Mouse (Mus musculus): ENCODE results near the gene Cyp51.

Cyp51 gene

GRCm38 (mm10) chr5:4104341-4105040 is at the start of gene Cyp51:
TSS of gene Cyp51 (minus strand) at chr5:4104746.
- CTCF ChIA-PET, result interaction anchor here in 2 of 4 experiments (0.6 to 1.2 kb wide), 4 partner anchors 38 to 1517 kb away, joined by 3 to 5 read pairs (median 4); no protein-coding TSS in a partner anchor
- POLR2A ChIA-PET, result interaction anchor here in 3 of 4 experiments (0.6 to 2.9 kb wide), 22 partner anchors 10 to 685 kb away, joined by 3 to 8 read pairs (median 4); partner anchors contain the start of genes Krit1 (in 2 of the 3), Ankib1 (in 1 of the 3) and Fzd1 (in 1 of the 3)

GRCm38 (mm10) chr5:4112570-4113098 is 8.1 kb upstream of the Cyp51 start:
- CTCF ChIA-PET, result interaction anchor here in 1 of 4 experiments (0.6 kb wide), 1 partner anchor 28 kb away, joined by 3 read pairs; no protein-coding TSS in a partner anchor
- POLR2A ChIA-PET, result no interaction called here

- ChIA-PET POLR2A (interaction anchor here in 1 of 4 experiments (0.6 to 1.3 kb wide), 2 partner anchors 97 to 585 kb away, joined by 3 to 5 read pairs; no protein-coding TSS in a partner anchor), CTCF (interaction anchor here in 1 of 4 experiments (1.6 kb wide), 1 partner anchor 805 kb away, joined by 4 read pairs; no protein-coding TSS in a partner anchor)
These were observed 2.5 kb upstream of the Cyp51 start for GRCm38 (mm10) chr5:4107056-4107455.

DNA sequence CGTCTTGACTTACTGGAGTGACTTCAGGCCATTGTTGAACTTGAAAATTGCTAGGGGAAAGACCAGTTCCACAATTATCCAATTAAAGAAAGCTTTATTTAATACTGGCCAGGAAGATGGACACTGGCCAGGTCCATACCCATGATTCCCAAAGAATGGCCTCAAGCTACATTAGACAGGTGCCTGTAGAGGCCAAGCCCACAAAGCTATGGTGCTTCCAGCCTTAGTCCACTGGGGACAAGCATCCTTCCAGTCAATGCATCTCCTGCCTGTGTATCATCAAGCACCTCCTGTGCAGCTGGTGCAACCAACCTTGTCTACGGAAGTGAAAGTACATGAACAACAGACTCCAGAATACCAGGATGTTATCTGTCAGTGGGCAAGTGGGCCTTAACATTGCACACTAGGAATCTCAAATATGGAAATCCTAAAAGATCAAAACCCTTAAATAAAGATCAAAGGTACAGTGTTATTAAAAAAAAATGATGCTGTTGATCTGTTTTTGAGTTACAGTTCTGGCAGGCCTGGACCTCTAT is 1.2 kb upstream of the Cyp51 start:
- CTCF ChIA-PET, result no interaction called here
- POLR2A ChIA-PET, result interaction anchor here in 2 of 4 experiments (0.5 to 2.9 kb wide), 9 partner anchors 11 to 908 kb away, joined by 3 to 8 read pairs (median 5); partner anchors contain the start of genes Ankib1 (in 1 of the 2) and Krit1 (in 1 of the 2)

- ChIA-PET POLR2A (interaction anchor here in 3 of 4 experiments (0.9 to 2.9 kb wide), 17 partner anchors 9 to 686 kb away, joined by 3 to 7 read pairs (median 4); partner anchors contain the start of genes Ankib1 (in 1 of the 3), Fzd1 (in 1 of the 3) and Krit1 (in 1 of the 3)), CTCF (interaction anchor here in 2 of 4 experiments (0.7 to 1.2 kb wide), 2 partner anchors 814 to 1518 kb away, joined by 4 to 5 read pairs; no protein-coding TSS in a partner anchor)
These were observed 763 bp downstream of the Cyp51 start for GRCm38 (mm10) chr5:4103626-4104340.

DNA sequence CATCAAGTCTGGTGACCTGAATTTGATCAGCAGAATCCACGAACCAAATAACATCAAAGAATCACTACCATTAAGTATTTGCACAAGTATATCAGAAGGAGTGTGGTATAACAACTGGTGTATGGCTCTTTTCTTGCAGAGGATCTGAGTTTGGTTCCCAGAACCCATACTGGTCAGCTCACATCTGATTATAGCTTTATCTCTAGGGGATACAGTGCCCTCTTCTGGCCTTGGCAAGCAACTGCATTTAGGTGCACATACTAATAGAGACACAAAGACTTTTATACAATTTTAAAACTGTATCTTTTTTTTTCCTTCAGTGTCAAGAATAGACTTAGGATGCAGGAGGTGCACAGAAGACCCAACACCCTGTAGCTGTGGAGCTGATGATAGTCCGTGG is 2.8 kb downstream of the Cyp51 start:
- CTCF ChIA-PET, result interaction anchor here in 3 of 4 experiments (0.6 to 1.4 kb wide), 10 partner anchors 10 to 1384 kb away, joined by 3 to 7 read pairs (median 3); no protein-coding TSS in a partner anchor
- POLR2A ChIA-PET, result interaction anchor here in 3 of 4 experiments (0.6 to 1.2 kb wide), 6 partner anchors 13 to 278 kb away, joined by 3 to 4 read pairs (median 4); no protein-coding TSS in a partner anchor

DNA sequence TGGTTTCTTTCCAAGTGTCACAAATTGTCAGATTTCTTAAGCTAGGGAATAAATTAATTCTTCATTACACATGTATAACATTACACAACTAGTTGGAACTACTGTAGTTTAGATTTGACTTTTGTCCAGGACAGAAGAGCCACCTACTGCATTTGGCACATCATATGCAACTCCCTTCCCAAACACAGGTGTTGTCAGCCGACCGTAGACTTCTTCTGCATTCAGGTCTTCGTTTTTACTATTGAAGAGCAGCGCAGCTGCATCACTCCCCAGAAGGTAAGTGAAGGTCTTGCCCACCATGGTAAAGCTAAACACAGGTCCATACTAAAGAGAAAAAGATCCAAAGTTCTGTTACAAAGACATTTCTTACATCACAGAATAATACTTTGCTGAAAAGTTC is 3.5 kb downstream of the Cyp51 start:
- POLR2A ChIA-PET, result interaction anchor here in 2 of 4 experiments (0.9 to 1.0 kb wide), 2 partner anchors 23 to 180 kb away, joined by 3 read pairs; no protein-coding TSS in a partner anchor

GRCm38 (mm10) chr5:4094471-4094870 is 10.1 kb downstream of the Cyp51 start:
- POLR2A ChIA-PET, result interaction anchor here in 2 of 4 experiments (0.6 to 1.0 kb wide), 2 partner anchors 10 to 501 kb away, joined by 3 to 5 read pairs; partner anchors contain the start of gene Cyp51 (in 1 of the 2)
- CTCF ChIA-PET, result no interaction called here

More for the DNA sequence above, 3.5 kb downstream of the Cyp51 start:
- CTCF ChIA-PET, result interaction anchor here in 1 of 4 experiments (0.9 to 1.4 kb wide), 2 partner anchors 33 to 281 kb away, joined by 4 to 6 read pairs; no protein-coding TSS in a partner anchor

DNA sequence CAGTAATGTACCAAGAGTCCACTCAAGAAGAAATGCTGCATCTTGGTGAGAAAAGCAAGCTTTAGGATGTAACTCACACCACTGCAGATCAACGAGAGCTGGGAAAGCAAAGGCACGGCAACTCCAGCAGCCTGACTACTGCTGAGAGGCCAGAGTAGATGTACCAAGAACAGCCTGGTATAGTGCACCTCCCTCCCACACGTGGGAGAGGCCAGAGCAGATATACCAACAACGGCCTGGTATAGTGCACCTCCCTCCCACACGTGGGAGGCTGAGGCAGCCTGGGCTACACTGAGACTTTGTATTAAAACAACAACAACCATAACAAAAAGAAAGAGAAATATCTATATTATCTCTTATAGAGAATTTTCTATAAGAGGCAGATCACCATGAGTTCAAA is 16.4 kb downstream of the Cyp51 start:
- CTCF ChIA-PET, result no interaction called here

GRCm38 (mm10) chr5:4086309-4086708 is 18.2 kb downstream of the Cyp51 start:
- ChIA-PET CTCF (interaction anchor here in 1 of 4 experiments (0.6 kb wide), 1 partner anchor 313 kb away, joined by 5 read pairs; no protein-coding TSS in a partner anchor), POLR2A (no interaction called here)

More for the DNA sequence above, 16.4 kb downstream of the Cyp51 start:
- POLR2A ChIA-PET, result interaction anchor here in 3 of 4 experiments (0.9 to 2.3 kb wide), 6 partner anchors 8 to 29 kb away, joined by 3 to 8 read pairs (median 3); partner anchors contain the start of gene Cyp51 (in 1 of the 3)

DNA sequence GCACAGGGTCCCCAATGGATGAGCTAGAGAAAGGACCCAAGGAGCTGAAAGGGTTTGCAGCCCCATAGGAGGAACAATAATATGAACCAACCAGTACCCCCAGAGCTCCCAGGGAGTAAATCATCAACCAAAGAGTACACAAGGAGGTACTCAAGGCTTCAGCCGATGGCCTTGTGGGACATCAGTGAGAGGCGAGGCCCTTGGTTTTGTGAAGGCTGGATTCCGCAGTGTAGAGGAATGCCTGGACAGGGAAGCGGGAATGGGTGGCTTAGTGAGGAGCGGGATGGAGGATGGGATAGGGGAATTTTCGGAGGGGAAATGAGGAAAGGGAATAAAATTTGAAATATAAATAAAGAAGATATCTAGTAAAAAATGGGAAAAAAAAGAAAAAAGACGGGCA is 19.6 kb downstream of the Cyp51 start:
- CTCF ChIA-PET, result no interaction called here
- POLR2A ChIA-PET, result interaction anchor here in 1 of 4 experiments (0.6 to 1.3 kb wide), 3 partner anchors 8 to 573 kb away, joined by 3 to 4 read pairs (median 4); no protein-coding TSS in a partner anchor

GRCm38 (mm10) chr5:4081513-4081912 is 23.0 kb downstream of the Cyp51 start:
- ChIA-PET CTCF (no interaction called here), POLR2A (interaction anchor here in 1 of 4 experiments (1.0 kb wide), 1 partner anchor 9 kb away, joined by 3 read pairs; no protein-coding TSS in a partner anchor)

GRCm38 (mm10) chr5:4080861-4081260 is 23.7 kb downstream of the Cyp51 start:
- CTCF ChIA-PET, result no interaction called here
- POLR2A ChIA-PET, result interaction anchor here in 1 of 4 experiments (1.1 kb wide), 1 partner anchor 8 kb away, joined by 3 read pairs; no protein-coding TSS in a partner anchor

DNA sequence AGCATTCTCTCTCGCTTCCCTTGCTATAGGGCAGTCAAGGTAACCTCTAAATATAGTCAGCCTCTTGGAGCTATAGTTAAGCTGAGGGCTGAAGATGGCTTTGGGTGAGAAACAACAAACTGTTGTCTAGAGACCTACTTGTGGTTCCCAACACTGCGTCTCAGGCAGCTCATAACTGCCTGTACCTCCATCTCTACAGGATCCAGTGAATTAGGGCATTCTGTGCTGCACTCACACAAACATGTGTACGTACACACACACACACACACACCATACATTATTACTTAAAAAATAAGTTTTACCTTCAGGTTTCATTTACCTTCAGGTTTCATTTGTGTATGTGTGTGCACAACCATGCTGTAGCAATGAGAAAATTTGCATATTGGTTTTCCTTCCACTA is 25.5 kb downstream of the Cyp51 start:
- POLR2A ChIA-PET, result interaction anchor here in 3 of 4 experiments (0.7 to 1.9 kb wide), 13 partner anchors 9 to 28 kb away, joined by 3 to 7 read pairs (median 4); partner anchors contain the start of gene Cyp51 (in 1 of the 3)
- CTCF ChIA-PET, result no interaction called here

GRCm38 (mm10) chr5:4067203-4067602 is 37.3 kb downstream of the Cyp51 start:
- POLR2A ChIA-PET, result interaction anchor here in 3 of 4 experiments (1.0 to 1.4 kb wide), 3 partner anchors 12 kb away, joined by 3 read pairs; no protein-coding TSS in a partner anchor
- CTCF ChIA-PET, result interaction anchor here in 2 of 4 experiments (0.7 to 1.4 kb wide), 2 partner anchors 34 to 44 kb away, joined by 4 to 5 read pairs; no protein-coding TSS in a partner anchor

- ChIA-PET POLR2A (interaction anchor here in 3 of 4 experiments (1.0 to 1.4 kb wide), 3 partner anchors 12 to 13 kb away, joined by 3 read pairs; no protein-coding TSS in a partner anchor), CTCF (interaction anchor here in 3 of 4 experiments (0.6 to 1.2 kb wide), 3 partner anchors 35 to 43 kb away, joined by 3 to 5 read pairs (median 3); partner anchors contain the start of gene Cyp51 (in 1 of the 3))
These were observed 38.0 kb downstream of the Cyp51 start for GRCm38 (mm10) chr5:4066476-4067115.

GRCm38 (mm10) chr5:4060313-4060712 is 44.2 kb downstream of the Cyp51 start:
- ChIA-PET CTCF (no interaction called here), POLR2A (no interaction called here)

All from embryonic stem cell, embryonic (primary cell).